Mouse (Mus musculus): ENCODE results near the gene Ddrgk1. TPM values are rescaled to one million over a fixed set of nuclear protein-coding genes. Genes with fewer than 3 reads are reported as not detected.

Ddrgk1 gene
- polyA plus RNA-seq, 1 experiment from 2014 or later, result 48.3 TPM

GRCm38 (mm10) chr2:130693563-130693962 is 29.1 kb upstream of the Ddrgk1 start:
- Histone ChIP-seq H3K9ac (ENCODE audit: low read depth, low read length) (no peak overlapping the region), H3K36me3 (ENCODE audit: control insufficient read depth, insufficient read depth) (no peaks in the 10 kb centered on the region), H3K4me2 (ENCODE audit: low read depth, low read length) (no peak overlapping the region), H3K27ac (ENCODE audit: low read length) (no peak overlapping the region), H3K27me3 (ENCODE audit: control insufficient read depth, insufficient read depth, low read depth, low read length) (peaks cover 31% of the 10 kb centered on the region), H3K4me1 (ENCODE audit: control insufficient read depth, low read depth, low read length) (peaks cover 3% of the 10 kb centered on the region; the same call in 1 of the 2 replicates), H3K4me3 (ENCODE audit: low read depth, low read length) (no peak overlapping the region), H3K9me3 (replicated peaks; ENCODE audit: control insufficient read depth, low read length) (no peaks in the 10 kb centered on the region)
- 23% methylated on average over 3 of the region's 3 CpGs for WGBS (ENCODE audit: insufficient replicate concordance)
- no peak for ATAC-seq (ENCODE audit: low read depth)

DNA sequence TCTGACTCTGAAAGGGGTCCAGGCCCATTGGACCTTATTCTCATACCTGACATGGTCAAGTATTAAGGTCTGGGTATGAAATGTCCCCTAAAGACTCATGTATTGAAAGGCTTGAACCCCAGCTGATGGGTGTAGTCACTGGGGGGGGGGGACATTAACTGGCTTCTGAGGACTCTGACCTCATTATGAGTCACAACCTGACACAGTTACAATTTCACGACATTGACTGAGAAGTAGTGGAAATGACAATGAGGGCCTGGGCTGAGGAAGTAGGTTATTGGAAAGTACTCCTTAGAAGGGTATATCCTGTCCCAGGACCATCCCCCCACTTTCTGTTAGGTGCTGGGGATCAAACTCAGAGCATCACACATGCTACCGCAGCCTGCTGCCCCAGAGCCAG is 24.6 kb upstream of the Ddrgk1 start:
- 40% methylated on average over 2 of the region's 2 CpGs for WGBS (ENCODE audit: insufficient replicate concordance)
- Histone ChIP-seq H3K27ac (ENCODE audit: low read length) (no peak overlapping the region), H3K9ac (ENCODE audit: low read depth, low read length) (no peak overlapping the region), H3K36me3 (ENCODE audit: control insufficient read depth, insufficient read depth) (no peaks in the 10 kb centered on the region), H3K9me3 (replicated peaks; ENCODE audit: control insufficient read depth, low read length) (no peaks in the 10 kb centered on the region), H3K4me1 (ENCODE audit: control insufficient read depth, low read depth, low read length) (no peaks in the 10 kb centered on the region), H3K4me3 (ENCODE audit: low read depth, low read length) (no peak overlapping the region), H3K4me2 (ENCODE audit: low read depth, low read length) (no peak overlapping the region), H3K27me3 (ENCODE audit: control insufficient read depth, insufficient read depth, low read depth, low read length) (no peaks in the 10 kb centered on the region)
- no peak for ATAC-seq (ENCODE audit: low read depth)

- no peak for ATAC-seq (ENCODE audit: low read depth)
- Histone ChIP-seq H3K27me3 (ENCODE audit: control insufficient read depth, insufficient read depth, low read depth, low read length) (no peaks in the 10 kb centered on the region), H3K4me3 (ENCODE audit: low read depth, low read length) (no peak overlapping the region), H3K36me3 (ENCODE audit: control insufficient read depth, insufficient read depth) (peaks cover 7% of the 10 kb centered on the region), H3K9me3 (replicated peaks; ENCODE audit: control insufficient read depth, low read length) (no peaks in the 10 kb centered on the region), H3K4me1 (ENCODE audit: control insufficient read depth, low read depth, low read length) (no peaks in the 10 kb centered on the region), H3K9ac (ENCODE audit: low read depth, low read length) (no peak overlapping the region), H3K4me2 (ENCODE audit: low read depth, low read length) (no peak overlapping the region), H3K27ac (ENCODE audit: low read length) (no peak overlapping the region)
- WGBS (ENCODE audit: insufficient replicate concordance), result 73% methylated on average over 9 of the region's 9 CpGs
Observed at GRCm38 (mm10) chr2:130685426-130685825, 21.0 kb upstream of the Ddrgk1 start.

DNA sequence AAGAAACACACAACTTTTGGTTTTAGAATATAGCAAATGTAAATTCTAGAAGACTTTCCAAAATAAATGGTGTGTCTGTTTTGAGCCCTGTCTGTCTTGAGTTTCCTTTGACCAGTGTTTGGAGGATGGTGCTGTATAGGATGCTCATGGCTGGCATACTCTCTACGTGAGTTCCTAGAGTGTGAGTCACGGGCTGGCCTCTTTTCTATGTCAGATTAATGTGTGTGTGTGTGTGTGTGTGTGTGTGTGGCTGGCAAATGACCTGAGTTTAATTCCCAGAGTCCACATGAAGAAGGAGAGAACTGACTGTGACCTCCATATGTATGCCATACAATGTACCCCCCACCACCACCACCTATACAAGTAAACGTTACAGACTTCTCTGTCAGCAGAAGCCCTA is 17.1 kb upstream of the Ddrgk1 start:
- 73% methylated on average over 3 of the region's 3 CpGs for WGBS (ENCODE audit: insufficient replicate concordance)
- no peak overlapping the region for H3K27ac ChIP-seq (ENCODE audit: low read length)
- H3K4me3 ChIP-seq (ENCODE audit: low read depth, low read length), result no peak overlapping the region
- H3K9me3 ChIP-seq (replicated peaks; ENCODE audit: control insufficient read depth, low read length), result no peaks in the 10 kb centered on the region
- no peaks in the 10 kb centered on the region for H3K27me3 ChIP-seq (ENCODE audit: control insufficient read depth, insufficient read depth, low read depth, low read length)
- no peak overlapping the region for H3K9ac ChIP-seq (ENCODE audit: low read depth, low read length)
- no peaks in the 10 kb centered on the region for H3K4me1 ChIP-seq (ENCODE audit: control insufficient read depth, low read depth, low read length)
- peaks cover 40% of the 10 kb centered on the region for H3K36me3 ChIP-seq (ENCODE audit: control insufficient read depth, insufficient read depth)
- H3K4me2 ChIP-seq (ENCODE audit: low read depth, low read length), result no peak overlapping the region
- no peak for ATAC-seq (ENCODE audit: low read depth)

DNA sequence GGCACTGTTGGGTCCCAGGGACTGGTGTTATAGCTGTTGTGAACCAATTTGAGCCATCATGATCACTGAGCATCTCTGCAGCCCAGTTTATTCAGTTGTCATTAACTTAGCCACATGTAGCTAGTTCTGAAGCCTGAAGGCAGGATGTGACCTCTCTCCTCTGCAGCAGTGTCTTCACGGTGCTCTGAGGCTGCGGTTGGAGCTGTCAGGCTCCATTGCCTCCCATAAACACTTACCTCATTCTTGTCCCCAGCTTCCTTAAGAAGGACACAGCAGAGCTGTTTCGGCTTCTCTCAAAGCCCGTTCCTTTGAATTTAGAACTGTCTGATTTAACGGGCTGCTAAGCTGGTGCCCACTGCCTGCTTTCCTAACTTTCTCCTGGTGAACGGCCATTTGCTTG is 15.4 kb upstream of the Ddrgk1 start:
- H3K27me3 ChIP-seq (ENCODE audit: control insufficient read depth, insufficient read depth, low read depth, low read length), result no peaks in the 10 kb centered on the region
- no peak overlapping the region for H3K4me3 ChIP-seq (ENCODE audit: low read depth, low read length)
- H3K9me3 ChIP-seq (replicated peaks; ENCODE audit: control insufficient read depth, low read length), result no peaks in the 10 kb centered on the region
- H3K4me1 ChIP-seq (ENCODE audit: control insufficient read depth, low read depth, low read length), result no peaks in the 10 kb centered on the region
- peaks cover 57% of the 10 kb centered on the region for H3K36me3 ChIP-seq (ENCODE audit: control insufficient read depth, insufficient read depth)
- H3K27ac ChIP-seq (ENCODE audit: low read length), result no peak overlapping the region
- 82% methylated on average over 6 of the region's 6 CpGs for WGBS (ENCODE audit: insufficient replicate concordance)
- H3K9ac ChIP-seq (ENCODE audit: low read depth, low read length), result no peak overlapping the region
- H3K4me2 ChIP-seq (ENCODE audit: low read depth, low read length), result no peak overlapping the region
- ATAC-seq (ENCODE audit: low read depth), result no peak

- H3K27me3 ChIP-seq (ENCODE audit: control insufficient read depth, insufficient read depth, low read depth, low read length), result no peaks in the 10 kb centered on the region
- no peak overlapping the region for H3K27ac ChIP-seq (ENCODE audit: low read length)
- no peak for ATAC-seq (ENCODE audit: low read depth)
- no peaks in the 10 kb centered on the region for H3K9me3 ChIP-seq (replicated peaks; ENCODE audit: control insufficient read depth, low read length)
- H3K4me2 ChIP-seq (ENCODE audit: low read depth, low read length), result no peak overlapping the region
- H3K9ac ChIP-seq (ENCODE audit: low read depth, low read length), result no peak overlapping the region
- 90% methylated on average over 12 of the region's 12 CpGs for WGBS (ENCODE audit: insufficient replicate concordance)
- no peak overlapping the region for H3K4me3 ChIP-seq (ENCODE audit: low read depth, low read length)
- H3K4me1 ChIP-seq (ENCODE audit: control insufficient read depth, low read depth, low read length), result no peaks in the 10 kb centered on the region
- H3K36me3 ChIP-seq (ENCODE audit: control insufficient read depth, insufficient read depth), result peaks cover 63% of the 10 kb centered on the region
Observed at GRCm38 (mm10) chr2:130679154-130679553, 14.7 kb upstream of the Ddrgk1 start.

- WGBS (ENCODE audit: insufficient replicate concordance), result 74% methylated on average over 10 of the region's 10 CpGs
- no peak overlapping the region for H3K9ac ChIP-seq (ENCODE audit: low read depth, low read length)
- H3K36me3 ChIP-seq (ENCODE audit: control insufficient read depth, insufficient read depth), result peaks cover 78% of the 10 kb centered on the region
Observed at GRCm38 (mm10) chr2:130677211-130677610, 12.8 kb upstream of the Ddrgk1 start.

GRCm38 (mm10) chr2:130667559-130667958 is 3.1 kb upstream of the Ddrgk1 start, which contains the start of gene Itpa:
Itpa (plus strand) TSS chr2:130667610.
- H3K4me1 ChIP-seq (ENCODE audit: control insufficient read depth, low read depth, low read length), result peaks cover 44% of the 10 kb centered on the region

More at GRCm38 (mm10) chr2:130677211-130677610, 12.8 kb upstream of the Ddrgk1 start:
- H3K4me3 ChIP-seq (ENCODE audit: low read depth, low read length), result no peak overlapping the region
- H3K4me2 ChIP-seq (ENCODE audit: low read depth, low read length), result no peak overlapping the region
- no peak for ATAC-seq (ENCODE audit: low read depth)
- no peak overlapping the region for H3K27ac ChIP-seq (ENCODE audit: low read length)
- H3K4me1 ChIP-seq (ENCODE audit: control insufficient read depth, low read depth, low read length), result no peaks in the 10 kb centered on the region
- H3K9me3 ChIP-seq (replicated peaks; ENCODE audit: control insufficient read depth, low read length), result no peaks in the 10 kb centered on the region
- H3K27me3 ChIP-seq (ENCODE audit: control insufficient read depth, insufficient read depth, low read depth, low read length), result no peaks in the 10 kb centered on the region

DNA sequence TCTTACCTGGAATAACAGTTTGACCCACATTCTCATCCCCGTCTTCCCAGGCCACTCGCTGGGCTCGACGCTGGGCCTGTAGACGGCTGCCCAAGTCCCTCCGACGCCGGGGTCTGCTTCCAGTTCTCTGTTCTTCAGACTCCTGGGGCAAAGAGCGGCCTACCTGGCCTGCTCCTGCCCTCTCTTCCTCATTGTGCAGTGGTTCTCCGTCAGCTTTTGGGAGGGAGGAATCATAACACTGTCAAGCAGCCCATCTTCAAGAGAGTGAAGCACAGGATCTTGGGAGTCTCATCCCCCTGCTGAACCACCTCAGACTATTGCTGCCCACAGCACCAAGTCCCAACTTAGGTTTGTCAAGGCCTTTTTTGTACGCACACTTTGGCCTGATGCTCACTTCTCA is 1.1 kb downstream of the Ddrgk1 start:
- Histone ChIP-seq H3K9ac (ENCODE audit: low read depth, low read length) (peak overlapping the region; percentile 94), H3K4me3 (ENCODE audit: low read depth, low read length) (peak overlapping the region; percentile 80), H3K27me3 (ENCODE audit: control insufficient read depth, insufficient read depth, low read depth, low read length) (no peaks in the 10 kb centered on the region), H3K4me1 (ENCODE audit: control insufficient read depth, low read depth, low read length) (peaks cover 30% of the 10 kb centered on the region), H3K27ac (ENCODE audit: low read length) (peak overlapping the region; percentile 98; the same call in 1 of the 2 replicates), H3K36me3 (ENCODE audit: control insufficient read depth, insufficient read depth) (peaks cover 14% of the 10 kb centered on the region), H3K4me2 (ENCODE audit: low read depth, low read length) (peak overlapping the region; percentile 88), H3K9me3 (replicated peaks; ENCODE audit: control insufficient read depth, low read length) (no peaks in the 10 kb centered on the region)
- ATAC-seq (ENCODE audit: low read depth), result no peak
- WGBS (ENCODE audit: insufficient replicate concordance), result 86% methylated on average over 11 of the region's 11 CpGs

More at GRCm38 (mm10) chr2:130667559-130667958, 3.1 kb upstream of the Ddrgk1 start, which contains the start of gene Itpa:
- Histone ChIP-seq H3K9me3 (replicated peaks; ENCODE audit: control insufficient read depth, low read length) (no peaks in the 10 kb centered on the region), H3K27me3 (ENCODE audit: control insufficient read depth, insufficient read depth, low read depth, low read length) (no peaks in the 10 kb centered on the region), H3K4me2 (ENCODE audit: low read depth, low read length) (peak within 1 kb of the TSS; percentile 88), H3K27ac (ENCODE audit: low read length) (peak within 1 kb of the TSS; percentile 89), H3K9ac (ENCODE audit: low read depth, low read length) (peak within 1 kb of the TSS; percentile 82), H3K36me3 (ENCODE audit: control insufficient read depth, insufficient read depth) (peaks cover 7% of the 10 kb centered on the region), H3K4me3 (ENCODE audit: low read depth, low read length) (peak within 1 kb of the TSS; percentile 89)
- WGBS (ENCODE audit: insufficient replicate concordance), result under 1% methylated on average over 31 of the region's 31 CpGs
- ATAC-seq (ENCODE audit: low read depth), result peak; percentile 68
